Mouse (Mus musculus): ENCODE measurements around the gene Tfb2m.

Gene Tfb2m

DNA sequence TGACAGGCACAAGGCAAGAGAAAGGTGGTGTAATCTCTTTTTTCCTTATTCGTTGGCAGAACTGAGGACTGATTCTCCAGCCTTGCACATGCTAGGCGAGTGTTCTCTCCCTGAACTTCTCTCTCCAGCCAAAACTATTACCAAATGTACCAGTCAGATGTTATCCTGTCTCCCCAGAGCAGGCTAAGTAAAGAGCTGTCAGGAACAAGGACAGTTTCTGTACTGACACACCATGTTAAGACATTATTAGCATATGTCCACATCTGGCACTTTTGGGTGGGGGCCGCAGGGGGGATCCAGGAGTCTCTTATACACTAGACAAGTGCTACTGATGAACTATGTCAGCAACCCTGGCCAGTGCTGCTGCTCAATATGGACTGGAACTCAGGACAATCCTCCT, 10.9 kb upstream of the Tfb2m start:
- no peak for DNase-seq

DNA sequence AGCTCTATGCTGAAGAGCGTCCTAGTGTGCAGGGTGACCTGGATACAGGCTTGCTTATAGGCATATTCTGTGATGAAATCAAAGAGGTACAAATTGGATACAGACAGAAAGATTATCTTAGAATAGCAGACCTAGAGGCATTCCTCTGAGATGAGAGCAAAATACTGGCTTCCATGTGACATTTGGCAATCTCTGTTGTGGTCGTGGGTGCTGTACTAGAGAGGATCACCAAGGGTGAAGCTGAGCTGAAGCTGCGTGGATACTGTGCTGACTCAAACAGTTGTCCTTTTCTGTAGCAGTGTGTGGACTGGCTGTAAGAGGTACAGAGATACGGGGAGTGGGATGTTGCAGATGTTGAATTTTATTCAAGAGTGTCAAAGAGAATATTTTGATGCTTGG, 7.9 kb upstream of the Tfb2m start:
- no peak for DNase-seq

GRCm38 (mm10) chr1:179553197-179553948, 7.3 kb upstream of the Tfb2m start:
- peak; percentile 52 for DNase-seq

- DNase-seq = no peak
Measured at GRCm38 (mm10) chr1:179552751-179553150, 6.7 kb upstream of the Tfb2m start.

GRCm38 (mm10) chr1:179551921-179552320, 5.9 kb upstream of the Tfb2m start:
- DNase-seq = no peak

DNA sequence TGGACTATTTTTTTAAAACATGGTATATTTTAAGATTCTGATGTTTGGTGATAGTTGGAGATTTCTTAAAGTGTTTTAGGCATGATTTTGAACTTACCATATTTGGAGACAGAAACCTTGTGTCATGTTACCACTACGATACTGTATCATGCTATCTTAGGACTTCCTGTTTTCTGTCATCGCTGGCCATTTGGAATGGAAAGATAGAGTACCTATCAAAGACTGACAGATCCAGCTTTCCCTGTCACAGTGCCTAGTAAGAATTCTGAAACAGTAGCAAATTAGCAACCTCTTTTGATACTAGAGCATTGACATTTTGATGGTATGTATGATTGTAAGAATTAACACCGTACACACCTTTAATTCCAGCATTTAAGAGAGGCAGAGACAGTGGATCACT, 5.3 kb upstream of the Tfb2m start:
- DNase-seq = no peak

GRCm38 (mm10) chr1:179548996-179549752, 3.1 kb upstream of the Tfb2m start:
- DNase-seq = no peak

GRCm38 (mm10) chr1:179548220-179548619, 2.2 kb upstream of the Tfb2m start:
- no peak for DNase-seq

GRCm38 (mm10) chr1:179547176-179547575, 1.1 kb upstream of the Tfb2m start:
- no peak for DNase-seq

GRCm38 (mm10) chr1:179546551-179546917, 467 bp upstream of the Tfb2m start:
- no peak for DNase-seq

DNA sequence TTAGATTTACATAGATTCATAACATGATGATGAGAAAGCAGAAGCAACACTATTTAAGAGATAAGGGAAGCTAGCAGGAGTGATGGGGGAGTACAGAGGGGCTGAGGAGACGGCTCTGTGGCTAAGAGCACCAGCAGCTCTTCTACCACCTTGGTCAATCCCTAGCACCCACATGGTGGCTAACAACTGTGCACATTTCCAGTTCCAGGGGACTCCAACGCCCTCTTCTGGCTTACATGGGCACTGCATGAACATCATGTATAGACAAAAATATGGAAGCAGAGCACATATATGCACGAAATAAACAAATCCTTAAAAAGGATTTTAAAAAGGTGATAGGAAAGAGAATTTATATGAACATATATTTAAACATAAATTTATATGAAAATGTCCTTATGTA, 4.6 kb downstream of the Tfb2m start:
- DNase-seq = no peak

- DNase-seq = no peak
Measured at GRCm38 (mm10) chr1:179539887-179540286, 6.2 kb downstream of the Tfb2m start.

- DNase-seq = no peak
Measured at GRCm38 (mm10) chr1:179539054-179539453, 7.0 kb downstream of the Tfb2m start.

- no peak for DNase-seq
Measured at GRCm38 (mm10) chr1:179519901-179520300, 26.2 kb downstream of the Tfb2m start.

DNA sequence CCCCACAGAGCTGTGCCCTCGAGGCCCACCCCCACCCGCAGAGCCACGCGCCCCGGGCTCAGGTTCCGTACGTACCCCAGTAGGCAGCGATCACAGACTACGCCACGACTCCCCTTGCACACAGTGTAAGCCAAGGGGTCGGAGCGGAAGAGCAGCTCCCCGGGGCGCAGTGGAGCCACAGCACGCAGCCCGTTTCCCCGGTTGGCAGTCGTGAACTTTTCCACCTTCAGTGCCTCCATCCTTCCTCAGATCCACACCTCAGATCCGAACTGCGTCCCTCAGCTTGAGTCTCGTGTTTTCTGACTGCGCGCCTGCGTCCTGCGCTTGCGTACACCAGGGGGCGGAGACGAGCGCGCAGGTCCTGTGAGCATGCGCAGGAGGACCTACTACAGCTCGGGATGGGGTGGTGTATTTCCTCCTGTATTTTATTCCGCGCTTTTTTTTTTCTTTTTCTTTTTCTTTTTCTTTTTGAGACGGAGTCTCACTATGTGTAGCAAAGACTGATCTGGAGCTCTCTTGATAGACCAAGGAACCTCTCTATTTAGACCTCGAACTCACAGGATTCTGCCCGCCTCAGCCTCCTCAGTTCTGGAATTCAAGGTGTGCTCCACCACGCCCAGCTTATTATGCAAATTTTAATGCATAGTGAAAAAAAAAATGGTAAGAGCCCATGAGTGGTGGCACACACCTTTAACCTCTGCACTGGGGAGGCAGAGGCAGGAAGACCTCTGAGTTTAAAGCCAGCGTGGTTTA, 28.2 kb downstream of the Tfb2m start, which contains the start of gene Smyd3:
Gene Smyd3, minus strand, starts transcription at position 329 of the 753 bp plus-strand sequence.
- peak; percentile 89 for DNase-seq

DNA sequence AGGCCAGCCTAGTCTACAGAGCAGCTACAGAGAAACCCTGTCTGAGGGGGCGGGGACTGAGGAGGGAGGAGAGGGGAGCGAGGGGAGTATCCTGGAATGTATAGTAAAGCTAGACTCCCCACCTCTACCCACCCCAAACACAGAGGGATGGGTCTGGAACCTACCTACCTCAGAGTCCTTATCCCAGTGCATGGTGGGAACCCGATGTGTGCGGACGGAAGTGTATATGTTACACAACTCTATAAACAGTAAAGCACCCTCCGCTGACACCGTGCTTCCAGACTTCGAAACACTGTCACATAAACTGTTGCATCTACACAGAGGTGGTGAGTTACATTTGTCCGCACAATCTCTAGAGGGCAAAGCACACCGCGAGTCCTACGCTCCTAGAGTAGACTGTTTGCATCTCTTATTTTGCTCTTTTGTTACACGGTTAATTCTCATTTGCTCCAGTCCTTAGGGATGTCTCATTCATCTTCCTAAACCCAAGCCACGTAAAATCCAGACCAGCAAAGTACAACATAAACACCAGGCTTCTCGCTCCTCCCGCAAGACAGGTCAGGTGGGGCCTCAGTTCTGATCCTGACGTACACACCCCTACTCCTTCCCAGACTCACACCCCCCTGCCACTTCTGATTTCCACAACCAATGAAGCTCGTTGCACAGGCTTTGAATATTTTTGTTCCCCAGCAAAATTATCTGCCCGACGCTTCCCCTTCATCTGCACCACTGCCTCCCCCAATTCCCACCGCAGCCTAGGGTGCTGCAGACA, 28.9 kb downstream of the Tfb2m start:
- DNase-seq = no peak

GRCm38 (mm10) chr1:179511895-179512294, 34.2 kb downstream of the Tfb2m start:
- no peak for DNase-seq

- no peak for DNase-seq
Measured at GRCm38 (mm10) chr1:179510546-179511340, 35.3 kb downstream of the Tfb2m start.

- peak; percentile 46 for DNase-seq
Measured at GRCm38 (mm10) chr1:179506530-179507315, 39.3 kb downstream of the Tfb2m start.

DNA sequence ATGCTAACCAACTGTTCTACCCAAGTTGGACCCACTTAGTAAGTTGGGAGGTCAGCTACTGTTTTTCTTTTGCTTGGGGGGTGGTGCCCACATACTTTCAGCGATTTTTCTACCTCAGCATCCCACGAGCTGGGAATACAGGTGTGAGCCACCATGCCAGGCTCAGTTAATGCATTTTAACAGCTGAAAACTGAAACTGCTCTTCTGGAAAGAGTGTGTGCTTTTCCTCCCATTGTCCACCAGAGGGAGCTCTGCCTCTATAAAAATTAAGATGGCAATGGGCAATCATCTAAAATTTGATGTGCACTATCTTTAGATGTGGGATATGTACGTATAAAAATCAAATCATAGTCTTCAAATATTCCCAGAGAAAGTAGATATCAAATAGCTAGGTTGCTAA, 43.5 kb downstream of the Tfb2m start:
- no peak for DNase-seq

GRCm38 (mm10) chr1:179499257-179499656, 46.8 kb downstream of the Tfb2m start:
- no peak for DNase-seq

All from kidney, postnatal 10 days (tissue).